ENCODE assay signal across 24 mouse cellular contexts in the genomic region with DNA sequence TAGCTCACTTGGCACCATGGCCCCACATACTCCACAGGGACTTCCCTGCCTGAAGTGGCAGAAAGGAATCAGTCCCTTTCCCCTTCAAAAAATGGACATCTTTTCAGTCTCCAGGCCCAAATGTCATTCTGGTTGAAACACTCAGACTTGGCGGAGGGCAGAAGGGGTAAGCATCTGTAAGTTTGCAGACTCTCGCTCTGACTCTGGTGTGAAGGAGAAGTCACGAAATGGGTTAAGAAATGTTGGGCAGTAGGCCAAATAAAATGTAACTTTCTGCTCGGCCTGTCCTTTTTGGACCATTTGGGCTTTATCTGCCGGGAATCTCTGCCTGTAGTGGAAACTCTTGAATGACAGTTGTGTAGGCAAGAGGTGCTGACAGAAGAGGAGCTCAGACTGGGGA.
"Had no signal": no experiment of that assay in that cellular context is flagged by ENCODE, and none has a peak within 500 bp of the region (broad histone marks: within the 10 kb centered on the region; RNA-seq: fewer than 3 reads in every experiment).

No protein-coding gene starts in this region.

- H3K27ac ChIP-seq: heart, adult 2 months; heart, embryonic 13.5 days; heart, embryonic 15.5 days; hindbrain, embryonic 13.5 days; hindbrain, embryonic 15.5 days; hindbrain, postnatal 0 days; kidney, embryonic 15.5 days; kidney, postnatal 0 days; layer of hippocampus, adult 2 months; left cerebral cortex, adult 2 months; limb, embryonic 10.5 days; limb, embryonic 12.5 days had no signal

- H3K36me3 ChIP-seq: heart, embryonic 13.5 days; heart, embryonic 15.5 days; hindbrain, embryonic 13.5 days; hindbrain, embryonic 15.5 days; kidney, embryonic 15.5 days; limb, embryonic 10.5 days; limb, embryonic 12.5 days had no signal

- H3K4me2 ChIP-seq: heart, embryonic 11.5 days; heart, embryonic 13.5 days; heart, embryonic 15.5 days; hindbrain, embryonic 13.5 days; hindbrain, embryonic 15.5 days; kidney, embryonic 15.5 days; limb, embryonic 12.5 days had no signal

- H3K4me1 ChIP-seq: heart, embryonic 13.5 days; heart, embryonic 15.5 days; hindbrain, embryonic 13.5 days; hindbrain, embryonic 15.5 days; limb, embryonic 12.5 days had no signal

- H3K4me3 ChIP-seq: heart, adult 2 months; heart, embryonic 13.5 days; heart, embryonic 15.5 days; hindbrain, embryonic 13.5 days; hindbrain, embryonic 15.5 days; kidney, embryonic 15.5 days; layer of hippocampus, adult 2 months; left cerebral cortex, adult 2 months; limb, embryonic 10.5 days; limb, embryonic 12.5 days had no signal

- ATAC-seq: hindbrain, postnatal 0 days; intestine, embryonic 16.5 days had no signal

- DNase-seq: gastrocnemius, postnatal 36 days; heart, adult 11 months; heart, adult 2 months; heart, postnatal 14 days; heart, postnatal 36 days; kidney, adult 11 months; kidney, adult 2 months; kidney, adult 9 months; kidney, postnatal 25 days; kidney, postnatal 4 days; liver had no signal

- H3K9ac ChIP-seq: heart, embryonic 13.5 days; heart, embryonic 15.5 days; hindbrain, embryonic 13.5 days; hindbrain, embryonic 15.5 days; kidney, embryonic 15.5 days; limb, embryonic 12.5 days had no signal

- H3K9me3 ChIP-seq: heart, embryonic 13.5 days; heart, embryonic 15.5 days; hindbrain, embryonic 13.5 days; hindbrain, embryonic 15.5 days; kidney, embryonic 15.5 days; limb, embryonic 10.5 days; limb, embryonic 12.5 days had no signal
